Mouse (Mus musculus): ENCODE measurements around the gene Gas2l3.

DNA sequence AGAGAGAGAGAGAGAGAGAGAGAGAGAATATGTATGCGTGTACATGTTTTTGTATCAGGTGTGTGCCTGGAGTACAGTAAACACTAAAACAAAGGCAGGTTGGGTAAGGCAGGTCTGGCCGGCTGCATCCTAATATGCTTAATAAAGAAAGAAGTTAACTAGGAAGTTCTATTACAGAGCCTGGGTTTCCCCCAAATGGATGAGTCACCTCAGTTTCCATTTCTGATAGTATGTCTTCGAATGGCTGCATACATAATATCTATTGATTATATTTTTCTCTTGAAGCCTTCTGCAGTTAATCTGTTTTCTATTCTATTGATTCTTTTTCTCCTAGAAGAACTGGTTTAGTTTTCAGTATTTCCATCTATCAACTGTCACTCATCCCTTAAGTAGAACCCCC is 57.3 kb downstream of the Gas2l3 start:
- TF ChIP-seq CHD2 (IDR thresholded peaks at IDR 0.05; ENCODE audit: low read depth, low read length) = no peak
- no peak for TF ChIP-seq ZC3H11A (IDR thresholded peaks at IDR 0.05; ENCODE audit: borderline replicate concordance, low read depth, low read length)

Data from ES-E14 (cell line).